In the genomic region with DNA sequence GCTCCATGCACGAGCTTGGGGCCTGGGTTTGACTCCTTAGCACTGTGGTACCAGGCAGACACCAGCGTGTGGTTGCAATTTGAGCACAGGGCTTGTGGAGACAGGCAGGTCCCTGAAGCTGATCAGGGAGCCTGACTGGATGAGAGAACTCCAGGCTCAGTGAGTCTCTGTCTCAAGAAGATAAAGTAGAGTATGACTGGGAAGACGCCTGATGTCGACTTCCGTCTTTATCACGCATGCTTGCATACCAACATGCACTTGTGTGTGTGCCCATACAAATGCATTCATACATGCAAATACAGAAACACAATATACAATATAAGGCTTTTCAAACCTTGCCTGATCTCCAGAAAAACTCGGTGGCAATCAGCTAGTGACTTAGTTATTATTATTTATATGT, we compare ENCODE assay signal across 27 mouse cellular contexts. TPM values are rescaled to one million over a fixed set of nuclear protein-coding genes. Genes with fewer than 3 reads are reported as not detected.
"Had no signal": no experiment of that assay in that cellular context is flagged by ENCODE, and none has a peak within 500 bp of the region (broad histone marks: within the 10 kb centered on the region; RNA-seq: fewer than 3 reads in every experiment).

No protein-coding gene starts in this region.

- H3K9me3 ChIP-seq: embryonic facial prominence, embryonic 10.5 days; embryonic facial prominence, embryonic 12.5 days; embryonic facial prominence, embryonic 13.5 days; embryonic facial prominence, embryonic 15.5 days; forebrain, embryonic 10.5 days; forebrain, embryonic 12.5 days; forebrain, embryonic 13.5 days; forebrain, embryonic 15.5 days; heart, embryonic 10.5 days had no signal

- H3K9ac ChIP-seq: embryonic facial prominence, embryonic 12.5 days; embryonic facial prominence, embryonic 13.5 days; embryonic facial prominence, embryonic 15.5 days; forebrain, embryonic 12.5 days; forebrain, embryonic 13.5 days; forebrain, embryonic 15.5 days; forebrain, postnatal 0 days had no signal

- H3K27ac ChIP-seq: embryonic facial prominence, embryonic 10.5 days; embryonic facial prominence, embryonic 12.5 days; embryonic facial prominence, embryonic 13.5 days; embryonic facial prominence, embryonic 15.5 days; forebrain, embryonic 10.5 days; forebrain, embryonic 12.5 days; forebrain, embryonic 13.5 days; forebrain, embryonic 15.5 days; gastrocnemius, adult 2 months; heart, embryonic 10.5 days had no signal

- H3K36me3 ChIP-seq: forebrain, embryonic 15.5 days had no signal

- H3K4me1 ChIP-seq: forebrain, embryonic 13.5 days; forebrain, embryonic 15.5 days had no signal

- H3K4me3 ChIP-seq: embryonic facial prominence, embryonic 10.5 days; embryonic facial prominence, embryonic 12.5 days; embryonic facial prominence, embryonic 13.5 days; embryonic facial prominence, embryonic 15.5 days; erythroblast, embryonic 14.5 days; forebrain, embryonic 10.5 days; forebrain, embryonic 12.5 days; forebrain, embryonic 13.5 days; forebrain, embryonic 15.5 days; gastrocnemius, adult 2 months; heart, adult 2 months; heart, embryonic 10.5 days had no signal

- DNase-seq: cerebellum, adult 9-11 months; cerebellum, postnatal 10 days; cerebellum, postnatal 14 days; cerebellum, postnatal 25 days; cerebellum, postnatal 36 days; embryo, embryonic 11 days; forebrain, postnatal 0 days; gastrocnemius, adult 2 months; gastrocnemius, postnatal 10 days; gastrocnemius, postnatal 14 days; gastrocnemius, postnatal 25 days; gastrocnemius, postnatal 36 days; heart, adult 11 months; heart, adult 18-20 months; heart, adult 2 months had no signal

- H3K27me3 ChIP-seq: embryonic facial prominence, embryonic 12.5 days; embryonic facial prominence, embryonic 13.5 days; embryonic facial prominence, embryonic 15.5 days; forebrain, embryonic 12.5 days; forebrain, embryonic 13.5 days; forebrain, embryonic 15.5 days had no signal

RNA-seq across cellular contexts. Expression of a gene that starts 16.9 kb away (rescaled TPM):
- polyA plus RNA-seq: erythroblast, embryonic 14.5 days had no signal

RNA-seq across cellular contexts. Expression of a gene that starts 50.1 kb away (rescaled TPM):
- total RNA-seq: common myeloid progenitor, adult 5-6 weeks; granulocyte monocyte progenitor cell, adult 5-6 weeks had no signal
- polyA plus RNA-seq: erythroblast, embryonic 14.5 days had no signal
